Mouse (Mus musculus): ENCODE results near the gene Pxt1. TPM values are rescaled to one million over a fixed set of nuclear protein-coding genes. Genes with fewer than 3 reads are reported as not detected.

The Pxt1 gene
- polyA plus RNA-seq, 1 experiment from 2014 or later = not detected

GRCm38 (mm10) chr17:28942101-28942500 is 1.5 kb downstream of the Pxt1 start:
- Histone ChIP-seq H3K27me3 (no peaks in the 10 kb centered on the region), H3K4me2 (no peak overlapping the region), H3K9me3 (replicated peaks) (no peaks in the 10 kb centered on the region; the same call in 1 of the 2 replicates), H3K36me3 (ENCODE audit: poor library complexity, severe bottlenecking) (no peaks in the 10 kb centered on the region), H3K27ac (no peak overlapping the region), H3K9ac (no peak overlapping the region), H3K4me1 (no peaks in the 10 kb centered on the region), H3K4me3 (no peak overlapping the region)
- ATAC-seq = no peak
- 79% methylated on average over 10 of the region's 11 CpGs for WGBS

- no peak for ATAC-seq
- no peaks in the 10 kb centered on the region for H3K27me3 ChIP-seq
- no peaks in the 10 kb centered on the region for H3K4me1 ChIP-seq
- H3K4me3 ChIP-seq = no peak overlapping the region
- no peaks in the 10 kb centered on the region for H3K9me3 ChIP-seq (replicated peaks)
- 91% methylated on average over 25 of the region's 25 CpGs for WGBS
- H3K9ac ChIP-seq = no peak overlapping the region
- no peak overlapping the region for H3K4me2 ChIP-seq
- no peaks in the 10 kb centered on the region for H3K36me3 ChIP-seq (ENCODE audit: poor library complexity, severe bottlenecking)
- no peak overlapping the region for H3K27ac ChIP-seq
Observed at GRCm38 (mm10) chr17:28940776-28941555, 2.7 kb downstream of the Pxt1 start.

GRCm38 (mm10) chr17:28936622-28937345 is 6.9 kb downstream of the Pxt1 start:
- 81% methylated on average over 10 of the region's 10 CpGs for WGBS
- Histone ChIP-seq H3K4me2 (no peak overlapping the region), H3K4me1 (no peaks in the 10 kb centered on the region), H3K4me3 (no peak overlapping the region), H3K36me3 (ENCODE audit: poor library complexity, severe bottlenecking) (no peaks in the 10 kb centered on the region), H3K27ac (no peak overlapping the region), H3K27me3 (no peaks in the 10 kb centered on the region), H3K9me3 (replicated peaks) (no peaks in the 10 kb centered on the region), H3K9ac (no peak overlapping the region)
- no peak for ATAC-seq

GRCm38 (mm10) chr17:28936133-28936532 is 7.5 kb downstream of the Pxt1 start:
- Histone ChIP-seq H3K9ac (no peak overlapping the region), H3K36me3 (ENCODE audit: poor library complexity, severe bottlenecking) (no peaks in the 10 kb centered on the region), H3K4me2 (no peak overlapping the region), H3K4me1 (no peaks in the 10 kb centered on the region), H3K27me3 (no peaks in the 10 kb centered on the region), H3K4me3 (no peak overlapping the region), H3K27ac (no peak overlapping the region), H3K9me3 (replicated peaks) (no peaks in the 10 kb centered on the region)
- 91% methylated on average over 7 of the region's 7 CpGs for WGBS
- no peak for ATAC-seq

GRCm38 (mm10) chr17:28934120-28934916 is 9.3 kb downstream of the Pxt1 start:
- no peaks in the 10 kb centered on the region for H3K9me3 ChIP-seq (replicated peaks)
- 77% methylated on average over 19 of the region's 19 CpGs for WGBS
- no peak for ATAC-seq
- no peak overlapping the region for H3K4me2 ChIP-seq
- H3K4me1 ChIP-seq = peaks cover 10% of the 10 kb centered on the region
- H3K27me3 ChIP-seq = no peaks in the 10 kb centered on the region
- no peak overlapping the region for H3K9ac ChIP-seq
- no peaks in the 10 kb centered on the region for H3K36me3 ChIP-seq (ENCODE audit: poor library complexity, severe bottlenecking)
- no peak overlapping the region for H3K27ac ChIP-seq
- no peak overlapping the region for H3K4me3 ChIP-seq

- Histone ChIP-seq H3K27ac (no peak overlapping the region), H3K9me3 (replicated peaks) (no peaks in the 10 kb centered on the region), H3K9ac (no peak overlapping the region), H3K4me1 (peaks cover 10% of the 10 kb centered on the region), H3K36me3 (ENCODE audit: poor library complexity, severe bottlenecking) (no peaks in the 10 kb centered on the region), H3K27me3 (no peaks in the 10 kb centered on the region), H3K4me2 (no peak overlapping the region), H3K4me3 (no peak overlapping the region)
- ATAC-seq = no peak
- WGBS = 92% methylated on average over 4 of the region's 4 CpGs
Observed at GRCm38 (mm10) chr17:28932274-28932673, 11.4 kb downstream of the Pxt1 start.

GRCm38 (mm10) chr17:28931436-28932211 is 12.0 kb downstream of the Pxt1 start:
- no peaks in the 10 kb centered on the region for H3K36me3 ChIP-seq (ENCODE audit: poor library complexity, severe bottlenecking)
- H3K9me3 ChIP-seq (replicated peaks) = no peaks in the 10 kb centered on the region
- H3K27ac ChIP-seq = no peak overlapping the region
- H3K4me3 ChIP-seq = no peak overlapping the region
- H3K4me1 ChIP-seq = peaks cover 10% of the 10 kb centered on the region
- 94% methylated on average over 18 of the region's 18 CpGs for WGBS
- ATAC-seq = no peak
- H3K27me3 ChIP-seq = no peaks in the 10 kb centered on the region
- no peak overlapping the region for H3K4me2 ChIP-seq
- no peak overlapping the region for H3K9ac ChIP-seq

- Histone ChIP-seq H3K36me3 (ENCODE audit: poor library complexity, severe bottlenecking) (no peaks in the 10 kb centered on the region), H3K9me3 (replicated peaks) (no peaks in the 10 kb centered on the region), H3K27me3 (no peaks in the 10 kb centered on the region), H3K9ac (peak overlapping the region; percentile 31; the same call in 1 of the 2 replicates), H3K4me2 (peak overlapping the region; percentile 14), H3K27ac (peak overlapping the region; percentile 57), H3K4me1 (peaks cover 10% of the 10 kb centered on the region), H3K4me3 (no peak overlapping the region)
- ATAC-seq = peak; percentile 77
- 30% methylated on average over 14 of the region's 14 CpGs for WGBS
Observed at GRCm38 (mm10) chr17:28930392-28931074, 13.1 kb downstream of the Pxt1 start.

- 94% methylated on average over 4 of the region's 4 CpGs for WGBS
- peaks cover 10% of the 10 kb centered on the region for H3K4me1 ChIP-seq
Observed at GRCm38 (mm10) chr17:28929369-28929768, 14.3 kb downstream of the Pxt1 start.

GRCm38 (mm10) chr17:28928004-28928403 is 15.6 kb downstream of the Pxt1 start:
- peaks cover 10% of the 10 kb centered on the region for H3K4me1 ChIP-seq
- H3K4me2 ChIP-seq = no peak overlapping the region
- WGBS = 88% methylated on average over 9 of the region's 9 CpGs
- H3K27me3 ChIP-seq = no peaks in the 10 kb centered on the region
- no peak overlapping the region for H3K9ac ChIP-seq
- ATAC-seq = no peak
- H3K4me3 ChIP-seq = no peak overlapping the region
- no peak overlapping the region for H3K27ac ChIP-seq
- H3K9me3 ChIP-seq (replicated peaks) = no peaks in the 10 kb centered on the region
- no peaks in the 10 kb centered on the region for H3K36me3 ChIP-seq (ENCODE audit: poor library complexity, severe bottlenecking)

More at GRCm38 (mm10) chr17:28929369-28929768, 14.3 kb downstream of the Pxt1 start:
- Histone ChIP-seq H3K27ac (no peak overlapping the region), H3K27me3 (no peaks in the 10 kb centered on the region), H3K9me3 (replicated peaks) (no peaks in the 10 kb centered on the region), H3K4me3 (no peak overlapping the region), H3K4me2 (no peak overlapping the region), H3K36me3 (ENCODE audit: poor library complexity, severe bottlenecking) (no peaks in the 10 kb centered on the region), H3K9ac (no peak overlapping the region)
- no peak for ATAC-seq

Measured in forebrain, embryonic 13.5 days (tissue).